Mouse (Mus musculus) lung, postnatal 14 days (tissue): Measurements from ENCODE around the gene Zcchc4.

Experiments
- DNase-seq: peaks from one replicate; pipeline ENCODE4 v3.0.0; 2021

The Zcchc4 gene

DNA sequence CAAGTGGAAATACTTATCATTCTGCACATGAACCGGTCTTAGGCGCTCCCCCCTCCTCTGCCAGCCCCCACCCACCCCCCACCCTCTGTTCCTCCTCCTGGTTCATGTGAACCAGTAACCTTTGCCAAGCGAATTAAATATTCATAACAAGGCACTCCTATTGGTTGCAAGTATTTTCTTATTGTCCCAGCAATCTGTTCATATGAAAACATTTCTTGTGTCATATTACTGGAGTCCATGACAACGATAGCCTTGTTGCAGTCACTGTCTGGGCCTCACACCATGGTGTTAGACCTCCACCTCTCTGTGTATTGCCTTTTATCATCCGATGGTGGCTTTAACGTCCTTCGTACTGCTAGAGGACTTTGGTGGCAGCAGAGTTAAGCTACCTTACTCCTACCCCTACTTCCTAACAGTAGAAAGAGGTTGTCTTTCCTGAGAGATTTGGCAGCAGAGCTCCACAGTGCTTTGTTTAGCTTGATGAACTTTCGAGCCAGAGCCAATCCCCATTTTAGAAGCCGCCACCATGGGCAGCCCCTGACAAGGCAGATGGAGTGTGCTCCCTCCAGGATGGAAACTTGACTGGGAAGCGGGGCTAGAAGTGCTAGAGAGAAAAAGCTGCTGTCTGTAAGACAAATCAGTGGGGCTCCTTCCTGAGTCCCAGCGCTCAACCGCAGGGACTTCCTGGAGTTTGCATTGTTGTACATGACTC lies 24.2 kb downstream of the Zcchc4 start:
- no peak for DNase-seq

DNA sequence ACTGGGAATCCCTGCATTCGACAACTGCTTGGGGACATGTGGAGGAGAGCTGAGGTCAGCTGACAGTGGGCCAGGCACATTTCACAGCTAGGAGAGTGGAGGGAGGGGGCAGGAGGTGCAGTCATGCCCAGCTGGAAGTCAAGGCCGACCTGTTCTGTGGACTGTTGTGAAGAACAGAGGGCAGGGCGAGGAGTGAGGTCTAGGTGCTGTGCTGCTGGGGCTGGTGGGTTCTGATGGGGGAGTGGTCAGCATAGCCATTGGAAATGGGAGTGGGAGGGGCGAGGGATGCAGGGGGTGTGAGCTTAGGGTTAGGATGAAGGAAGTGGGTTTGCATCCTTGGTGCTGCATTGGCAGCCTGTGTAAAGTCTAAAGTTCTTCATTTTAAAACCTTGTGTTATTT lies 30.6 kb downstream of the Zcchc4 start:
- no peak for DNase-seq

DNA sequence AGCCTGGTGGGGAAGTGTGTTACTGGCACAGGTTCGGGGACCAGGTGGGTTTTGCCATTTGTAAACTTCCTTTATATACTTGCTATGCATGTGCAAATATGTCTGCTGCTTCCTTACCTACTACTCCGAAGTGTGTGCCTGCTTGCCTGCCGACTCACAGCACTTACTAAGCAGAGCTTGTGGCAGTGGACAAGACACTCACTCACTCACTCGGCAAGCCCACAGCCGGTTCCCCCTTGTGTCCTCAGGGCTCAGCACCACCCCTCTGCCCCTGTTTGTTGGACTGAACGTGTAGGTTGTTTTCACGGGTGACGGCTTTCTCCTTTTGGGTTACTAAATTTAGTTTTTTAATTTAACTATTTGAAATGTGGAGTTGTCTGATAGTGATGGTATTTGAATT lies 31.1 kb downstream of the Zcchc4 start:
- DNase-seq, result no peak

DNA sequence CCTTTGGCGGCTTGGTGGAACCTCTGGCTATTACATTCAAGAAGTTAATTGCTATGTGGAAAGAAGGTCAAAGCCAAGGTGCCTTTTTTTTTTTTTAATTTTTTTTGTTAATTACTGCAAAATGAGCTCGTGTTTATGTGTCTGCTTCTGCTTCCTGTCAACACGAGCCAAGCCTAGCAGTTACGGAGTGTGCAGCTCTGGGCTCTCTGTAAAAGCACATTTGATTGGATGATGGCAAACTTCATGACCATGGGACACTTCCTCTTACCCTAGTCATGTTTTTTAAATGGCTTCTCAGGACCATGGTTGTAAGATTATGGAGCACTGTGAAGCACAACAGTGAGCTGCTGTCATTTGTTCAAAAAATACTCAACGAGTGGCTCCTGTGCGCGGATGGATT lies 31.8 kb downstream of the Zcchc4 start:
- DNase-seq, result no peak

DNA sequence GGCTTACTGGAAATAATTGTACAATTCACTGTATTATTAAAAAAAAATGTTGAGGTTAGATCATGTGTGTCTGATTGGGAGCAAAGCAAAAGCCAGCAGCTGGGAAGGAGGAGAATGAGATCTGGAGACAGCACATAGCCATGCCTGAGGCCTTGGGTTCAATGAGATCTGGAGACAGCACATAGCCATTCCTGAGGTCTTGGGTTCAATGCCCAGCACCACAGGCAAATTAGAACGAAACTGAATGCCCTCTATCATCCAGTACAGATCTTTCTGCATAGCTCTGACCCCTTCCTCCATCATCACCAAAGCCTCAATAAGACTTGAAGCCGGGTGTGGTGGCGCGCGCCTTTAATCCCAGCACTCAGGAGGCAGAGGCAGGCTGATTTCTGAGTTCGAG lies 35.2 kb downstream of the Zcchc4 start:
- DNase-seq, result no peak

DNA sequence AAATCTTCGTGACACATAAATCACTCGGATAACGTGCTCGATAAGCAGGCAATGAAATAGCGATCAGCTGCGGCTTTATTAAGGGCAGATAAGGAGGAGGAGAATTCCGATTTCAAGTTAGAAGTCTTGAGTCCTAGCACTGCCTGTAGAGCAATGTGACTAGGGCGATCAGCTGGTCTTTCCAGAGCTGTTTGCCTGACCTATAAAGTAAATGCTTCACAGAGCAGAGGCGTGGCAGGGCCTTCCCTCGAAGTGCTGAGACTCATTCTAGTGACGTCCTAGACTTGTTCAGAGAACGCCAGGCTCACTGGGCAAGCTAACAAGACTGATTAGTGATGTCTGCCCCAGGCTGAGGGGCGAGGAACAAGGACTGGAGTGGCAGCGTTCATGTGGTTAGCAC lies 35.8 kb downstream of the Zcchc4 start:
- DNase-seq, result no peak

DNA sequence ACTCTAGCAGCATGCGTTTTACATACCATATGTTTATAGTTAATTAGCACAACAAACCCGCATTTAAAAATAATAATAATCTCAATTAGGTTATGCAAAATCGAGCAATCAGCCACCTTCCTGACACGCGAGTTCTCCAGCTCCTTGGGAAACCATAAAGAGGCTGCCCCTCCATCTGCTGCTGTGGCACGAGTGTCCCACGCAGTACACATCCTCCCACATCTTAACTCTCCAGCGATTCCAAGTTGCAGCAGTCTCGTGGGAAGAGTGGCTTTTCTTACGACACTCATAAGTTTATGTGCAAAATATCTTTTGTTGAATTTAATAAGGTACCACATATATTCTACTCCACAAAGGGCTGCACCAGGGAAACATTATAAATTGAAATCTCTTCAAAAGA lies 37.2 kb downstream of the Zcchc4 start:
- DNase-seq, result no peak

DNA sequence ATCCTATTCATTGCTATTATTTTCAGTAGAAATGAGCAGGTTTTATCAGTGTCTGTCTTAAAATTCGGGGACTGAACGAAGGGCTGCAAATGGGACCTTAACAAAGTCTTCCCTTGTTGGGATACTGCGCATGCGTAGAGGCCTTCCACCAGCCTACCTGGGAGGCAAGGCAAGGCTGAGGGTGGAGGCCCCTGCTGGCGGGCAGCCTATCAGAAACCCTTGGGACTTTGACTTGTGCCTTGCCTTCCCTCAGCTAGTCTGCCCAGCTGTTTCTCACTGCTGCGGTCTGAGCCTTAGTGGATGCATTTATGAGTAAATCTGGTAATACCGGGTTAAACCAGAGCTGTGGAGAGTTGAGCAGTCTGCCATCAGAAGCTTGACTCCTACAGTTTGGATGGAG lies 38.1 kb downstream of the Zcchc4 start:
- DNase-seq, result no peak

DNA sequence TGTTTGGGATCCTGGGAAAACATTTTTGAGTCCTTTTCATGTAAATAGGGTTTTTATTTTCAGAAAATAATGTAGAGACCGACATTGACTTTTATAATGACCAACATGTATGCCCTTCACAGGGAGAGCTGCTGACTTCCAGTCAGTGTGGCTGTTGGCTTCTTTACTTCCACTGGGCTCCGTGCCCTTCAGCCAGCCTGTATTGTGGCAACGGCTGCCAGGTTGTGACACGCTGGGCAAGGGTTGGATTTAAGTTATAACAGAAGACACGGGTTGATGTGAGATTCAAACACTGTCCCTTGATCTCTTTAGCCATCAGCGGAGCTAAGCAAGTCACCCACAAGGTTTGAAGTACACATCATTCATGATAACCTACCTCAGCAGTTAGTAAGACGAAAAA lies 43.5 kb downstream of the Zcchc4 start:
- no peak for DNase-seq

DNA sequence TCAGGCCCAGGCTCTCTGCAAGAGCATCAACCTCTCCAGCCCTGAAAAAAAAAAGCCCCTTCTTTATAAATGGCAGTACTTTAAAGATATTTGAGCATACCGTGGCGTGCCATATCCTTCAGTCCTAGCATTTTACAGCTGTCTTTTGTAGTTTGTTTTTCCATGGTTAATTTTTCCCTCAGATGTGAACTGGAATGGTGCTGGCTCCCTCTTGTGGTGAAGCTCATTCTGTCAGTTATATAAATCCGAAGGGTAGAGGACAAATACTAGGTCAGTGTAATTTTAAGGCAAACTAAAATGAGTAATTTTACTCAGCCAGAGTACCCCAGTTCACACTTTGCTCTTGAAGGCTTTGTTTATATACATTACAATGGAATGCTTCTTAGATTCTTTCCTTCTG lies 46.5 kb downstream of the Zcchc4 start:
- DNase-seq, result peak; percentile 73

DNA sequence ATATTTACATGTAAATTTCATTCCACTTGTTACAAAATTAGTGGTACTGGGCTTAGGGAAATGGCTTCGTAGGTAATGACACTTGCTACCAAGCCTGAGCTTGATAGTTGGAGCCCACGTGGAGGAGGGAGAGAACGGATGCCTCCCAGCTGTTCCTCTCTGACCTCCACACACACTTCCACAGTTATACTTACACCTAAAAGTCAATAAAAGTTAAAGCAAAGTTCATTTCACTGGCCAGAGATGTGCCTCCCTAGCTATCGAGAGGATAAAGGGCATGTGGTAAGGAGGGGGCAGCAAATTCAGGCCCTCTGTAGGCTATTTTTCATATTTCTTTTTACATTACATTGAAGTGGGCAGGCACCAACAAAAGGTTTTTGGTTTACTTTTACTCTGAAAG lies 52.7 kb downstream of the Zcchc4 start:
- DNase-seq, result no peak

DNA sequence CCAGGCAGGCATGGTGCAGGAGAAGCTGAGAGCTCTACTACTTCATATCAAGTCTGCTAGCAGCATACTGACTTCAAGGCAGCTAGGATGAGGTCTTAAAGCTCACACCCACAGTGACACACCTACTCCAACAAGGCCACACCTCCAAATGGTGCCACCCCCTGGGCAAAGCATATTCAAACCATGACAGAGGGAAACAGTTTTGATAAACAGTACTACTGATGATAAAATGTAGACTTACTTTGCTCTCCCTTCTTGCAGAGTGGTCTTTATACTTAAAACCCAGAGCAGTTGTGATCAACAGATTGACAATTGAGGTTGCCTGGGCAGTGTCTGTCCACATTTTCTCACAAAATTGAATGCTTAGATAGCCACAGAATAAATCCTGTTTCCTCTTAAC lies 57.8 kb downstream of the Zcchc4 start:
- no peak for DNase-seq

DNA sequence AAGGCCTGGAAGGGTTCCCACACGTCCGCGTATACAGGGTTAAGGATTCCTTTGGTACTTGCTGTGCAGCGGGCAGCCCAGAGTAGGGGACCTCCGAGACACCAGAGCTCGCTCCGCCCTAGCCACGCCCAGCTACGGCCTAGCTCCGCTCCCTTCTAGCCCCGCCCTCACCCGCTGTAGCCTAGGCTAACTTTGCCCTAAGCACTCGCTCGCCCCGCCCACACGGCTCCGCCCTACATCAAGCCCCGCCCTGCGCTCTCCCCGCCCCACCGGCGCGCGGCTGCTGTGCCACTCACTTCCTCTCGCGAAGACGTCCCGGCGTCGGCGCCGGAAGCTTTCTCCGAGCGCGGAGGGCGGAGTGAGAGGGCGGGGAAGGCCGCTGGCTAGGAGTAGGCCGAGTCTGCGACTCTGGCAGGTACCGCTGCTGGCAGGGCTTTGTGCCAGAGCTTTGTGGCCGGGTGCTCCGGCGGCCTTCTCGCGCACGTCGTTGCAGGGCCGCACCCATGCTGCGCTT lies 58.6 kb downstream of the Zcchc4 start, which contains the start of gene Anapc4:
Gene Anapc4 (plus strand): TSS at position 252 of the 514 bp plus-strand sequence.
- peak; percentile 100 for DNase-seq

DNA sequence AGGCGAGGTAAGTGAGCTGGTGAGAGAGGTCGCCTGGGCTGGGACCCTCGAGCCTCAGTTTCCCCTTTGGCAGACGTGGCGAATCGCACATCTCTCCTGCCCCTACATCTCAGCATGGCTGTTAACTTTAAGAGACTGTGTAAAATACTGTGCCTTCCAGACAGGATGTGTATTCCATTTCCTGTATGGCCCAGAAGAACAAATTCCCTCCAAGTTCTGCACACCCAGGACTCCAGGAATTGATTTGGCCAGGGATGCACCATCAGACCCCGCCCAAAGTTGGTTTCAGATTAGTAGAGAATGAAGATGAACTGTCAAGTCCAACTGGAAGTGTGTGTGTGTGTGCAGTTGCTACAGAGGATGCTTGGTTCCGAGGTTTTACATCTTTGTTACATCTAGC lies 59.2 kb downstream of the Zcchc4 start:
- DNase-seq, result no peak

DNA sequence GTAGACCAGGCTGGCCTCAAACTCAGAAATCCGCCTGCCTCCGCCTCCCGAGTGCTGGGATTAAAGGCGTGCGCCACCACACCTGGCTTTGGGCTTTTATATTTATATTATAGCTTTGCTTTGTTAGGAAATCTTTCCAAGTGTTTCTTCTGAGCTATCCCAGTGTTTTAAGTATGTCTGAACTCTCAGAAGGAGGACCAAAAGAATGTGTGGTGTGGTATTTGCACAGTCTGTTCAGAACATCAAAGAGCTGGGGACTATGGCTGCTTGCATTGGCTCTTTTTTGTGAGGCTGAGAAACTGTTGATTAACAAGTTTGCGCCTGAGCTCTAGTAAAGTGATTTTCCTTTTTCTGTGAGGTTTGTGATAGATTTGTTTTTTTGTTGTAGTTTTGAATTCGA lies 69.1 kb downstream of the Zcchc4 start:
- no peak for DNase-seq

DNA sequence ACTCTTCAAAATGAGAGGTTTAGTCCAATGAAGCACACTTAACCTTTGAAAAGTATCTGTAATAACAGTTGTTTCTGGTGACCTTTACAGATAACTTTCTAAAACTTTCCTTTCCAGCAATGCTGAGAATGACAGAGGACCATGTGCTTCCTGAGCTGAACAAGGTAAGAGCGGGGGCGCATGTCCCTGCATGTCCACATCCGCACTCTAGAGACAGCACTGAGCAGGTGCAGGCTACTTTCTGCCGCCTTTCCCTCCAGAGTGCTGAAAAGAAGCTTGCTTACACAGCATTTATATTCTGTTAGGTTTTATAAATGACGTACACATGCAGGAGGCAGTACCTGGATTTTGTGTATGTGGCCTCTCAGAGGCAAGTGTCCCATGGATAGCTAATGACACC lies 80.5 kb downstream of the Zcchc4 start:
- DNase-seq, result no peak

DNA sequence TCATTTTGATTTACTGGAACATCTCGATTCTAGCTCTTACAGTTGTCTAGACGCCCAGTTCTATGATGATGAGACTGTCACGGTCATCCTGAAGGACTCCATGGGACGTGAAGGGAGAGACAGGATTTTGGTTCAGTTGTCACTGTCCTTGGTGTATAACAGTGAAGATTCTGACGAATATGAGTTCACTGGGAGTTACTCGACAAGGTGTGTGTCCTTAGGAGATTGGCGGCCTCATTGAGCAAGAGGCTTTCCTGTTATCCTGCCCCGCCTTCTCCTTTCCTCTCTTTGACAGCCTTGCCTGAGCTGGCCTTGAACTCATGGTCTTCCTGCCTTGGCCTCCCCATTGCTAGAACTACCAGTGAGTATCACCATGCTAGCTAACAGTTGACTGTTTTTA lies 89.2 kb downstream of the Zcchc4 start:
- no peak for DNase-seq

DNA sequence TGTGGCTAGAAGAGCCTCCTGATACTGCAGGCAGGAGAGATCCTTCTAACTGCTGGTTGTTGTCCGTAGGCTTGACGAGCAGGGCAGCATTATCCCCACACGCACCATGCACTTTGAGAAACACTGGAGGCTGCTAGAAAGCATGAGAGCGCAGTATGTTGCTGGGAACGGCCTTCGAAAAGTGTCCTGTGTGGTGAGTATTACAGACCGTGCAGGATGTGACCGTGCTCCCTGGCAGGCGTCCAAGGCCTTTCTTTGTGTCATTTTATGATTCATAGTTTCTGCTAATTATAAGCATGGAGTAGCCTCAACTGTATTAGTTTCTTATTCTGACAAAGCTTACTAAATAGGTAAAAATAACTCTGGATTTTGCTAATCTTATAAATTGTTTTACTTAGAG lies 90.6 kb downstream of the Zcchc4 start:
- peak; percentile 76 for DNase-seq

DNA sequence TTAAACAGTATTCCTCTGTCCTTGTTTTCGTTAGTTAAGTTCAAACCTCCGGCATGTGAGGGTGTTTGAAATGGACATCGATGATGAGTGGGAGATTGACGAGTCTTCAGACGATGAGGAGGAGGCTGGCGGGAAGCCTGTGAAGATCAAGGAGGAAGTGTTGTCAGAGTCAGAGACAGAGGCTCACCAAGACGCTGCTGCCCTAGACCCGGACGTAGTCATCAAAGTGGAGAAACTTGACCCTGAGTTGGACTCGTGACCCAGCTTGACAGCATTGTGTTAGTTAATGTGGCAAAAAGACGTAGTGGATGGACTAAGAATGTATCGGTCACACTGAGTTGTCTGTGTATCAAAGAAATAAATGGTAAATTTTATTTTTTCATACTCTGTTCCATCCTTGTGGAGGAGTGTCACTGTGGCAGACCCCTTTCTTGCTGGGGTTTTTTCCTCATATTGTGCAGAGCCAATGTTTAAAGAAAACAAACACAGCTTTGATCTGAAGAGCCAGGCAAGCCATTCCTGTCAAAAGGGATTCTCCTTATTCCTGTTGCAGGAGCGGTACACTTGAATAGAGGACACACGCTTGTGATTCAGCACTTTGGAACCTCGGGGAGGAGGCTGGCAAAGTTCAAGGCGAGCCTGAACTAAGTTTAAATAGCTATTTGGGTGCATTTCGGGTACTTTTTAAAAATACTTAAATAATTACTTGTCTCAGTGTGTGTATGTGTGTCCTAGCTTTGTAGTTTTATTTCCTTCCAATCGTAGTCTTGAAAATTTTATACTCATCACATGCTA lies 91.3 kb downstream of the Zcchc4 start:
- DNase-seq, result no peak

DNA sequence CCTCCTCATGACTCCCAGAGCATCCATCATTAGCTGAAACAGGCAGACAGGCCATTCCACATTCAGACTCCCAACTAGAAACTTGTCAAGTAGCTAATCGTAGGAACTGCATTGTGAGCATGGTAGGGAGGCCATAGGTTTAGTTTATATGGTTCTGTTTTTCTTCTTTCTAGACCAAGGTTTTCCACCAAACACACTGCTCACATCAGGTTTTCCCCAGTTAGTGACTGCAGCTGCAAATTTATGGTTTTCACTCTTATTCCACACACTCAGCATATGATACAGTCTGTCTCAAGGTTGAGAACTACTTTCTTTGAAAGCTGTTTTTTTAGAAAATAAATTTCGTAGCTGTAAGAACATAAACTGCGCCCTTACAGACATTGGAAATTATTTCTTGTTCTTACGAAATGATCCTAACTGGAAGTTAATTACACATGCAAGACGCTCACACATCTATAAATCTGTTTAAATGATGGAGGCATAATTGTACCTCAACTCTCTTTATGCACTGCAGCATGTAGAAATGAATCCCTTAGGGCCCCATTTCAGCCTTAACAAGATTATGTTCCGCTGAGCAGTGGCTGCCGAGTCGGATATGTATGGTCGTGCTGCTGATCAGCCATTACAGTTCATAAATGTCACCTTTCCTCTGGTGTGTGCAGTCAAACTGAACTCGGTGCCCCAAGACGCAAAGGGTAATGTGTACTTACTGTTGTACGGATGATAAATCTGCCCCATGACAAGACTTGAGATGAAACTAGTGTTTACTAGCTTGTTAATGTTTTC lies 93.9 kb downstream of the Zcchc4 start:
- DNase-seq, result no peak

DNA sequence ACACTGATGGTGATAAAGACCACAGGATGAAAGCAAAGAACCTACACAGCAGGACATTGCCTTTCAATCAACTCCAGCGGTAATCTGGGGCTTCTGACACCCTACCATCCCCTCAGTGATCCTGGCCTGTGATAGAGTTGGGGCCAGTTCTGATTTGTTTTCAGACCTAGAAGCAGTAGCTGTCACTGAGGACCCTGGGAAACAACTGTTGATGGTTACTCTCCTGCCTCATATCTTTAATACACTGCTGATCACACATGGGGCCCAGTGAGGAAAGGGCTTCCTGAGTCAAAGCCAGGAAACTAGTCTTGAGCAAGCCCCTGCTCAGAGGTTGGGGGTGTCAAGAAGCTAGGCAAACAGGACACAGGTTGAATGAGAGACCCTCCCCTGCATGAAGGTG lies 96.3 kb downstream of the Zcchc4 start:
- no peak for DNase-seq

DNA sequence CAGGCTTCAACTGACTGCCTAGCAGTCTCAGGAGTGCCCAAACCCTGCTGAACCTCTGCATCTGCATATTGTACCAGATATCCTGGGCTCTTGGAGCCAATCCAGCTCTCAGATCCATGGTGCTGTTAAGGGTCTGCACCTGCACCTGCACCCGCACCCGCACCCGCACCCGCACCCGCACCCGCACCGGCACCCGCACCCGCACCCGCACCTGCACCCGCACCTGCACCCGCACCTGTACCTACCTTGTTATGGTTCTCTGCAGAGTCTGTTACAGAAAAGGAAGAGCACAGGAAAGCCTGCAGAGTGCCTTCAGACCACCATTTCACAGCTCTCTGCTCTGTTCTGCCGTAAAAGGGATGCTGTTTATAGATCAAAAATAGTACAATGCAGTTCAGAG lies 96.8 kb downstream of the Zcchc4 start:
- DNase-seq, result no peak
